Mouse (Mus musculus) ES-E14 (cell line): ENCODE measurements around the gene Epor. TPM values are rescaled to one million over a fixed set of nuclear protein-coding genes. Genes with fewer than 3 reads are reported as not detected.
A peak's percentile ranks its signal among the peaks of the same experiment; 100 is the strongest.

Experiments used
- DNase-seq: peaks from one replicate; pipeline ENCODE4 v3.0.0-alpha.2; 2013; ENCODE audit warnings: low read depth, low spot score
- H3K27ac ChIP-seq: 2 replicates; pipeline ENCODE4 v1.5.1; 2012; ENCODE audit warnings: low read depth, mild to moderate bottlenecking, low read length, moderate library complexity, mixed read lengths; ENCODE audit not compliant: poor library complexity, insufficient read depth, severe bottlenecking
- H3K36me3 ChIP-seq: 2 replicates; pipeline ENCODE4 v1.6.1; 2012; ENCODE audit warnings: mild to moderate bottlenecking, low read length, moderate library complexity, mixed read lengths; ENCODE audit not compliant: control insufficient read depth, poor library complexity, insufficient read depth, severe bottlenecking
- H3K4me1 ChIP-seq, 2 experiments: fragments of 150-350 bp in 1 of 2; sonication (generic) in 1 of 2; 2 replicates each; pipeline ENCODE4 v1.6.1; 2012; ENCODE audit warnings: low read length in 2 of 2, mild to moderate bottlenecking in 1 of 2, mixed read lengths in 1 of 2; ENCODE audit not compliant: control insufficient read depth in 2 of 2, insufficient read depth in 2 of 2, poor library complexity in 1 of 2
- H3K4me3 ChIP-seq, 2 experiments: fragments of 150-350 bp in 1 of 2; sonication (generic) in 1 of 2; 2 replicates each; pipeline ENCODE4 v1.5.1; 2012; ENCODE audit warnings: low read length in 2 of 2, low read depth in 1 of 2, mild to moderate bottlenecking in 1 of 2, mixed read lengths in 1 of 2; ENCODE audit not compliant: insufficient read depth in 1 of 2, poor library complexity in 1 of 2, severe bottlenecking in 1 of 2
- H3K9ac ChIP-seq: 2 replicates; pipeline ENCODE4 v1.6.1; 2012; ENCODE audit warnings: low read depth, mild to moderate bottlenecking, low read length, mixed read lengths; ENCODE audit not compliant: poor library complexity, insufficient read depth, severe bottlenecking
- H3K9me3 ChIP-seq: fragments of 150-350 bp; sonication (generic); 2 replicates; pipeline ENCODE4 v1.6.1; 2012; ENCODE audit warnings: low read depth, mild to moderate bottlenecking, low read length; ENCODE audit not compliant: control insufficient read depth, insufficient read depth
- CHD2 ChIP-seq: IDR thresholded peaks from 2 replicates; pipeline ENCODE4 v1.6.1; 2014; ENCODE audit warnings: mild to moderate bottlenecking, low read depth, low read length, inconsistent platforms
- HCFC1 ChIP-seq: IDR thresholded peaks from 2 replicates; pipeline ENCODE4 v1.6.1; 2012; ENCODE audit warnings: low read length, inconsistent platforms, borderline replicate concordance; ENCODE audit not compliant: insufficient read depth
- MAFK ChIP-seq: IDR thresholded peaks from 2 replicates; pipeline ENCODE4 v1.6.1; 2014; ENCODE audit warnings: mild to moderate bottlenecking, low read depth, low read length, inconsistent platforms; ENCODE audit not compliant: insufficient read depth
- ZC3H11A ChIP-seq: IDR thresholded peaks from 2 replicates; pipeline ENCODE4 v1.6.1; 2012; ENCODE audit warnings: low read depth, mild to moderate bottlenecking, inconsistent platforms, low read length, borderline replicate concordance
- ZNF384 ChIP-seq: IDR thresholded peaks from 2 replicates; pipeline ENCODE4 v1.6.1; 2012; ENCODE audit warnings: low read depth, low read length, inconsistent platforms
- in situ Hi-C, 2 experiments: fragments of 600-800 bp; cut with MboI; formaldehyde crosslinking; loops; one replicate each; pipeline ENCODE4 v1.15.1; 2025; ENCODE audit warnings: low sequenced_read_pairs in 2 of 2, inconsistent platforms in 1 of 2; ENCODE audit not compliant: unreplicated experiment in 2 of 2
- total RNA-seq: library from RNA; depleted of rRNA; stranded (reverse); fragments of 300-350 nt; gene quantifications from 2 replicates; pipeline ENCODE4 v1.2.3, GENCODE M21; 2012

Epor gene
- total RNA-seq, 1 experiment: 1.7 TPM

GRCm38 (mm10) chr9:21923036-21923435, 40.3 kb downstream of the Epor start:
- H3K36me3 ChIP-seq: peaks cover 14% of the 10 kb centered on the region; the same call in 1 of the 2 replicates
- H3K9ac ChIP-seq: no peak overlapping the region
- in situ Hi-C loops: no loop called here
- H3K4me1 ChIP-seq: peaks cover 0 to 7% of the 10 kb centered on the region in 2 experiments; a peak in 2 of 4 replicates
- no peaks in the 10 kb centered on the region for H3K9me3 ChIP-seq
- DNase-seq: no peak
- no peak overlapping the region for H3K4me3 ChIP-seq
- TF ChIP-seq ZC3H11A (no peak), CHD2 (no peak), ZNF384 (no peak), MAFK (no peak), HCFC1 (no peak)
- no peak overlapping the region for H3K27ac ChIP-seq

GRCm38 (mm10) chr9:21918692-21919384, 44.5 kb downstream of the Epor start:
- no peak overlapping the region for H3K27ac ChIP-seq

GRCm38 (mm10) chr9:21918035-21918592, 45.2 kb downstream of the Epor start, which contains the start of gene Rab3d:
Gene Rab3d, minus strand, starts transcription at chr9:21918192.
- no peaks in the 10 kb centered on the region for H3K9me3 ChIP-seq
- no peak for TF ChIP-seq CHD2
- no peak for TF ChIP-seq MAFK
- TF ChIP-seq ZNF384: no peak
- no peak for TF ChIP-seq HCFC1
- TF ChIP-seq ZC3H11A: no peak
- in situ Hi-C loops: no loop called here
- DNase-seq: peak; percentile 98
- H3K36me3 ChIP-seq: peaks cover 11% of the 10 kb centered on the region; the same call in 1 of the 2 replicates
- H3K27ac ChIP-seq: no peak within 1 kb of the TSS
- peak within 1 kb of the TSS; percentile 56 for H3K9ac ChIP-seq
- no peaks in the 10 kb centered on the region; a peak in 1 of 4 replicates for H3K4me1 ChIP-seq
- peak within 1 kb of the TSS; percentile 69 to 94 for H3K4me3 ChIP-seq

More at GRCm38 (mm10) chr9:21918692-21919384, 44.5 kb downstream of the Epor start:
- in situ Hi-C loops: no loop called here
- no peak for DNase-seq
- Histone ChIP-seq H3K9me3 (no peaks in the 10 kb centered on the region), H3K4me1 (peaks cover 0 to 2% of the 10 kb centered on the region in 2 experiments; a peak in 2 of 4 replicates), H3K36me3 (peaks cover 12% of the 10 kb centered on the region; the same call in 1 of the 2 replicates), H3K4me3 (peak overlapping the region in 1 of 2 experiments; percentile 35; a peak in 2 of 4 replicates), H3K9ac (no peak overlapping the region)
- TF ChIP-seq CHD2: no peak
- no peak for TF ChIP-seq ZC3H11A
- no peak for TF ChIP-seq MAFK
- no peak for TF ChIP-seq HCFC1
- no peak for TF ChIP-seq ZNF384

GRCm38 (mm10) chr9:21917493-21918034, 45.7 kb downstream of the Epor start:
- Histone ChIP-seq H3K4me1 (no peaks in the 10 kb centered on the region; a peak in 1 of 4 replicates), H3K9me3 (no peaks in the 10 kb centered on the region), H3K9ac (peak overlapping the region; percentile 56), H3K27ac (no peak overlapping the region), H3K4me3 (peak overlapping the region; percentile 69 to 94), H3K36me3 (peaks cover 8% of the 10 kb centered on the region; the same call in 1 of the 2 replicates)
- TF ChIP-seq ZNF384 (no peak), MAFK (no peak), CHD2 (no peak), ZC3H11A (no peak), HCFC1 (no peak)
- DNase-seq: no peak
- in situ Hi-C loops: no loop called here
